Mouse (Mus musculus) cerebellum, adult (tissue): ENCODE results near the gene Rfxap.
"Not testable (repeated sequence)": the region's sequence is repeated elsewhere in the genome, so short reads cannot be mapped to it uniquely, and the experiment has no call there.

ENCODE experiments used
- ATAC-seq: cut with Nextera tagmentation; 2 replicates; pipeline ENCODE4 v1.9.2; 2017; ENCODE audit warnings: mild to moderate bottlenecking, moderate library complexity, mixed read lengths; ENCODE audit not compliant: insufficient number of reproducible peaks, low FRiP score, low TSS enrichment

Gene Rfxap

GRCm38 (mm10) chr3:54768592-54768991 lies 39.0 kb downstream of the Rfxap start:
- no peak for ATAC-seq

- no peak for ATAC-seq
Observed at GRCm38 (mm10) chr3:54766811-54767210, 40.8 kb downstream of the Rfxap start.

- ATAC-seq = no peak
Observed at GRCm38 (mm10) chr3:54766034-54766433, 41.6 kb downstream of the Rfxap start.

- not testable (repeated sequence) for ATAC-seq
Observed at GRCm38 (mm10) chr3:54765521-54765920, 42.1 kb downstream of the Rfxap start.

GRCm38 (mm10) chr3:54764418-54764817 lies 43.2 kb downstream of the Rfxap start:
- ATAC-seq = peak; percentile 66

- ATAC-seq = no peak
Observed at GRCm38 (mm10) chr3:54761258-54761657, 46.3 kb downstream of the Rfxap start.

- no peak for ATAC-seq
Observed at GRCm38 (mm10) chr3:54760321-54761115, 47.1 kb downstream of the Rfxap start.

- no peak for ATAC-seq
Observed at GRCm38 (mm10) chr3:54759211-54759610, 48.4 kb downstream of the Rfxap start.

- no peak for ATAC-seq
Observed at GRCm38 (mm10) chr3:54757446-54757845, 50.1 kb downstream of the Rfxap start.

GRCm38 (mm10) chr3:54756058-54756457 lies 51.5 kb downstream of the Rfxap start:
- ATAC-seq = peak; percentile 36; the same call in 1 of the 2 replicates

- ATAC-seq = peak; percentile 78
Observed at GRCm38 (mm10) chr3:54755145-54756041, 52.2 kb downstream of the Rfxap start, which contains the start of gene Smad9. Smad9 (plus strand) TSS chr3:54755582.

GRCm38 (mm10) chr3:54753411-54753810 lies 54.2 kb downstream of the Rfxap start:
- no peak for ATAC-seq
